Mouse (Mus musculus) spleen, embryonic (tissue): ENCODE results near the gene Phf5a.

Source experiments
- CTCF ChIA-PET: fragments of 350-600 bp; sonication (Branson Sonifier 250); formaldehyde crosslinking; loops from one replicate; lab custom pipeline; 2022; lab: Charles Lee

Phf5a gene

DNA sequence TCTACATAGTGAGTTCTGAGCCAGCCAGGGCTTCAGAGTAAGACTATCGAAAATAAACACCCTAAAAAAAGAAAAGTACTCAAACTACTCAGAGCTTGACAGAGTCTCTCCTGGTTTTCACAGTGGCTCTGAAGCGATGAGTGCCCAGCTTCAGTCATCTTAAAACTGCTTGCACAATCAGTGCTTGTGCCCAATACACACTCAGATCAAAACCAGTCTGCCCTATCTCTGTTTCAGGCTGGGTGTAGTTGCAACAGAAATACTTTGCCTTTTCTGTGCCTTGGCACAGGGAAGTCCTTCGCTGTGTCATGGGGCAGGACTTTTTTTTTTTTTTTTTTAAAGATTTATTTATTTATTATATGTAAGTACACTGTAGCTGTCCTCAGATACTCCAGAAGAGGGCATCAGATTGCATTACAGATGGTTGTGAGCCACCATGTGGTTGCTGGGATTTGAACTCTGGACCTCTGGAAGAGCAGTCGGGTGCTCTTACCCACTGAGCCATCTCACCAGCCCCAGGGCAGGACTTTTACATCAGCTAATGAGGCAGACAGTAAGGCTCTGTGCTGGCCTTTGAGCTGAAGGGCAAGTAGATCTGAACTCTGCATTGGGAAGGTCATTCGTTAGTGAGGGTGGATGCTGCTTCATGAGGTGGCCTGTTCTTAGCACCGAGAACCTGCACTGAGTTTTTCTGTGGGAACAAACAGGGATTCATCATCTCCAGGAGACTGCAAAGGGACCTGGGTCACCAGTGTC lies 15.3 kb upstream of the Phf5a start:
- CTCF ChIA-PET = interaction anchor here (0.6 kb wide), 2 partner anchors 74 to 227 kb away, joined by 3 read pairs; partner anchors contain the start of gene Pmm1

- CTCF ChIA-PET = no interaction called here
Measured at GRCm38 (mm10) chr15:81885418-81885934, 13.8 kb upstream of the Phf5a start.

- CTCF ChIA-PET = interaction anchor here (0.6 kb wide), 1 partner anchor 195 kb away, joined by 3 read pairs; no protein-coding TSS in a partner anchor
Measured at GRCm38 (mm10) chr15:81882348-81882747, 10.6 kb upstream of the Phf5a start.

- CTCF ChIA-PET = interaction anchor here (0.6 kb wide), 2 partner anchors 24 to 47 kb away, joined by 3 to 8 read pairs; no protein-coding TSS in a partner anchor
Measured at GRCm38 (mm10) chr15:81879531-81880401, 8.1 kb upstream of the Phf5a start.

GRCm38 (mm10) chr15:81872262-81873136 lies 788 bp upstream of the Phf5a start, which contains the start of gene Aco2:
TSS of gene Aco2 (plus strand) at chr15:81872309.
- CTCF ChIA-PET = no interaction called here

- CTCF ChIA-PET = no interaction called here
Measured at GRCm38 (mm10) chr15:81869985-81870384, 1.7 kb downstream of the Phf5a start.

DNA sequence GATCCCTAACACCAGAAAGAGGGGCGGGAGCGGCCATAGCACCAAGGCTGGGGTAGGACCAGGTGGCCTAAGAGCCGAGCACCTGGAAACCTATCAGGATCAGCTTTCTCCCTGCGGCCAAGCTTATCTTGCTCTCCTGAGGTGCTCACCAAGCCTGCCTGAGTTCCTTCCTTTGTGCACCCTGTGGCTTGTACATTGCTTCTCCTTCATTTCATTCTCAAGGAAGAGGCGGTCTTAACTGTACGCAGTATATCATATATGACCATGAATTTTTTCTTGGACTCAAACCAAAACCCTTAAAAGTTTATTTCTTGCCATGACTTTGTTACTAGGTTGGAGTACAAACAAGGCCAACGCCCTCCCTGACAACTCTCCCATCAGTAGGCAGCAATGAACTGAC lies 7.5 kb downstream of the Phf5a start:
- CTCF ChIA-PET = no interaction called here

- CTCF ChIA-PET = interaction anchor here (0.6 kb wide), 1 partner anchor 515 kb away, joined by 3 read pairs; no protein-coding TSS in a partner anchor
Measured at GRCm38 (mm10) chr15:81860471-81861135, 11.1 kb downstream of the Phf5a start.

DNA sequence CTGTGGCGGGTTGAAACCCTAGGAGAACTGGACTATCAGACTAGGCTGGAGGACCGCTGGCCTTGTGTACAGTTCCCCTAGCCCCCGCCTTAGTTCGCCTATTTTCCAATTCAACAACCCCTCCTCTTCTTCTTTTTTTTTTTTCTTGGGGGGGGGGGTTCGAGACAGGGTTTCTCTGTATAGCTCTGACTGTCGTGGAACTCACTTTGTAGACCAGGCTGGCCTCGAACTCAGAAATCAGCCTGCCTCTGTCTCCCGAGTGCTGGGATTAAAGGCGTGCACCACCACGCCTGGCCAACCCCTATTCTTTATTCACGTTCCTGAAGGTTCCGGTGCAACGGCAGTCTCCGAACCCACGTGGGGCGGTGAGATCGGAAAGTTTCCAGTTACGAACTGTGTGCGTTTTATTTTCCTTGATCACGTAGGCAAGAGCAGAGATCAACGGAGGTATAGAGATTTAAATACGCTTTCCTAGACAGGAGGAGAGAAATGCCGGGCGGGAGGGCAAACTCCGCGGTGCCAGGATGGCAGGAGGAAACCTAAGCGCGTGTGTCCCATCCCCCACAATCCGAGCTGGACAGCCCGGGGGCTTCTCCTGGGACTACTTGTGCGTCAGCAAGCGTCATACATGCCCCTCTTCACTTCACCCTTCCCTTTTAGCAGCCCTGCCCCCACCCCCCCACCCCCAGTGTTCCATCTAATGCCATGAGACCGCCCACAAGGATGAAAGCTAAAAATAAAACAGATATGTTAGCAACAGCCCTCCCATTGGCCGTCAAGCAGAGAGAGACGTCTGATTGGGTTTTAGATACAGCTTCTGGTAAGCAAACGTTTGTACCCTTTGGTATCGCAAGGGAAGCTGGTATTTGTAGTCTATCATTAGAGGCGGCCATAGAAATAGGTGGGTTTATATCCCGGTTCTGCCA lies 12.1 kb downstream of the Phf5a start:
- CTCF ChIA-PET = interaction anchor here (0.6 kb wide), 2 partner anchors 28 to 516 kb away, joined by 3 to 5 read pairs; no protein-coding TSS in a partner anchor

- CTCF ChIA-PET = no interaction called here
Measured at GRCm38 (mm10) chr15:81858517-81859329, 13.0 kb downstream of the Phf5a start, which contains the start of gene Tob2. TSS of gene Tob2 (minus strand) at chr15:81858796.

- CTCF ChIA-PET = no interaction called here
Measured at GRCm38 (mm10) chr15:81858138-81858516, 13.6 kb downstream of the Phf5a start.

GRCm38 (mm10) chr15:81857724-81858116 lies 14.0 kb downstream of the Phf5a start:
- CTCF ChIA-PET = no interaction called here

- CTCF ChIA-PET = interaction anchor here (0.6 kb wide), 1 partner anchor 17 kb away, joined by 6 read pairs; no protein-coding TSS in a partner anchor
Measured at GRCm38 (mm10) chr15:81856938-81857723, 14.6 kb downstream of the Phf5a start.

GRCm38 (mm10) chr15:81856030-81856790 lies 15.5 kb downstream of the Phf5a start:
- CTCF ChIA-PET = interaction anchor here (0.6 kb wide), 2 partner anchors 18 to 105 kb away, joined by 5 to 6 read pairs; partner anchors contain the start of gene Pmm1

DNA sequence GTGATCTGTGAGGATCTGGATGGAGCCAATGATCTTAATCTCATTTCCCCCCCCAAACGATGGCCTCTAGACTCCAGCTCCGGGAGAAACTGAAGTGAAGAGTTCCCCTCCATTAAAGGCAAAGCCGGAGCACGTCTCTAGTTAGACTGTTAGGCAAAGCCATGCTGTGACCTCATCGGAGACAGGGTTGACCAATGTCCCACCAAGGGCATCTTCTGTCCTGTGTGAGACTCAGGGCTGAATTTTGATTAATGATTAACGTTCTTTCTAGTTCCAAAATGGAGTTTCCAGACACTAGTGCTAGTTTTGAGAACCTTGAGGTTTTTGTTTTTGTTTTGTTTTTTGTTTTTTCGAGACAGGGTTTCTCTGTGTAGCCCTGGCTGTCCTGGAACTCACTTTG lies 18.6 kb downstream of the Phf5a start:
- CTCF ChIA-PET = interaction anchor here (0.7 kb wide), 1 partner anchor 9 kb away, joined by 3 read pairs; no protein-coding TSS in a partner anchor

DNA sequence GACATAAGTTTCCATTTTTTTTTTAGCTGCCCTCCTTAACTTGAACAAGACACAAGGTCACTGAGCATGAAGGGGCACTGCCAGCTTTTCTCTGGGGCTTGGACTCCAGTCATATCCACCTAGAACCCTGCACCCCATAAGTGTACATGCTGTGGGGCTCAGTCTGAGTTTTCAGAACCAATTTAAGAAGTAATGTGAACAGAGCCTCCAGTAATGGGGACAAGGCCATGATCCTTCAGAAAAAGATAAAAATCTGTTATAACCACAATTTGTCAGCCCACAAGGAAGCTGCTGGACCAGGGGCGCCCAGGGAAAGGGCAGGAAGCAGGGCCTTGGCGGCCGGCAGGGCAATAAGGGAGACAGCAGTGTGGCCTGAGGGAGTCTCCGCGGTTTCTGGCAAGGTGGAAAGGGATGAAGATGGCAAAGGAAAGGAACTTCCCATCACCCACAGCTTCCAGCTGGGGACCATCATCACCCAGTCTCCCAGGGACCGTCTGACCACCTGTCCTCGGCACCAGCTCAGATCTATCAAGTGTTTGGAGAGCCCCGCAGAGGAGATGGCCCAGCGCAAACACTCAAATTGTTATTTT lies 19.2 kb downstream of the Phf5a start:
- CTCF ChIA-PET = interaction anchor here (0.7 kb wide), 1 partner anchor 8 kb away, joined by 3 read pairs; no protein-coding TSS in a partner anchor
